Comparison of ENCODE assay signal across 15 mouse cellular contexts in genomic region chr5:30623380-30623779, GRCm38 (mm10). TPM values are rescaled to one million over a fixed set of nuclear protein-coding genes. Genes with fewer than 3 reads are reported as not detected.
A peak's percentile ranks its signal among the peaks of the same experiment; 100 is the strongest.
DNase-seq lines count a peak whose midpoint lies in the region; ATAC-seq and TF ChIP-seq lines count a peak whose summit lies in the region.
"Had no signal": no experiment of that assay in that cellular context is flagged by ENCODE, and none has a peak within 500 bp of the region (broad histone marks: within the 10 kb centered on the region; RNA-seq: fewer than 3 reads in every experiment).

No protein-coding gene starts in this region.

- WGBS in heart, embryonic 12.5 days: 75% methylated on average over 2 of the region's 2 CpGs
- 45% methylated on average over 2 of the region's 2 CpGs for WGBS in liver, postnatal 0 days (ENCODE audit: insufficient replicate concordance)
- 72% methylated on average over 2 of the region's 2 CpGs for WGBS in liver, embryonic 11.5 days
- 58% methylated on average over 2 of the region's 2 CpGs for WGBS in embryonic facial prominence, embryonic 10.5 days
- WGBS in limb, embryonic 10.5 days: 59% methylated on average over 2 of the region's 2 CpGs

- H3K9me3 ChIP-seq in heart, embryonic 12.5 days (replicated peaks): no peaks in the 10 kb centered on the region
- H3K9me3 ChIP-seq in liver, postnatal 0 days (ENCODE audit: low read length): no peaks in the 10 kb centered on the region
- no peaks in the 10 kb centered on the region for H3K9me3 ChIP-seq in liver, embryonic 11.5 days (ENCODE audit: control insufficient read depth, low read length)
- no peaks in the 10 kb centered on the region for H3K9me3 ChIP-seq in embryonic facial prominence, embryonic 10.5 days
- H3K9me3 ChIP-seq in limb, embryonic 10.5 days (replicated peaks): no peaks in the 10 kb centered on the region

- H3K4me3 ChIP-seq in heart, embryonic 12.5 days: no peak overlapping the region
- peak overlapping the region; percentile 25; the same call in 1 of the 2 replicates for H3K4me3 ChIP-seq in liver, postnatal 0 days (ENCODE audit: low read depth, low read length)
- no peak overlapping the region for H3K4me3 ChIP-seq in liver, embryonic 11.5 days (ENCODE audit: low read depth, low read length)
- H3K4me3 ChIP-seq in embryonic facial prominence, embryonic 10.5 days: peak overlapping the region; percentile 64; the same call in 1 of the 2 replicates
- H3K4me3 ChIP-seq in limb, embryonic 10.5 days: peak overlapping the region; percentile 57
- H3K4me3 ChIP-seq: myocyte had no signal

- peaks cover 50% of the 10 kb centered on the region for H3K4me1 ChIP-seq in heart, embryonic 12.5 days (replicated peaks)
- peaks cover 23% of the 10 kb centered on the region for H3K4me1 ChIP-seq in liver, postnatal 0 days (ENCODE audit: insufficient read depth)
- peaks cover 9% of the 10 kb centered on the region for H3K4me1 ChIP-seq in liver, embryonic 11.5 days (replicated peaks; ENCODE audit: control insufficient read depth, insufficient read depth, low read length)
- peaks cover 24% of the 10 kb centered on the region for H3K4me1 ChIP-seq in embryonic facial prominence, embryonic 10.5 days
- H3K4me1 ChIP-seq in limb, embryonic 10.5 days: peaks cover 18% of the 10 kb centered on the region

- H3K27ac ChIP-seq in heart, embryonic 12.5 days (ENCODE audit: poor library complexity, severe bottlenecking): no peak overlapping the region
- H3K27ac ChIP-seq in liver, postnatal 0 days (ENCODE audit: low read depth): no peak overlapping the region
- no peak overlapping the region for H3K27ac ChIP-seq in liver, embryonic 11.5 days (ENCODE audit: low read depth, low read length)
- H3K27ac ChIP-seq in embryonic facial prominence, embryonic 10.5 days (replicated peaks): 0 out of 2 replicates have a peak overlapping the region, but pooled peaks have one; percentile 78
- no peak overlapping the region for H3K27ac ChIP-seq in limb, embryonic 10.5 days

- H3K36me3 ChIP-seq in heart, embryonic 12.5 days: no peaks in the 10 kb centered on the region
- H3K36me3 ChIP-seq in liver, postnatal 0 days (replicated peaks; ENCODE audit: insufficient read depth, low read length): no peaks in the 10 kb centered on the region
- H3K36me3 ChIP-seq in liver, embryonic 11.5 days (ENCODE audit: control insufficient read depth, insufficient read depth, low read length): no peaks in the 10 kb centered on the region
- H3K36me3 ChIP-seq in embryonic facial prominence, embryonic 10.5 days (replicated peaks): no peaks in the 10 kb centered on the region
- H3K36me3 ChIP-seq in limb, embryonic 10.5 days: no peaks in the 10 kb centered on the region

- no peak overlapping the region for H3K9ac ChIP-seq in heart, embryonic 12.5 days
- H3K9ac ChIP-seq in liver, postnatal 0 days (replicated peaks): no peak overlapping the region
- H3K9ac ChIP-seq in liver, embryonic 11.5 days (ENCODE audit: low read depth, low read length): no peak overlapping the region

- no peak for DNase-seq in heart, adult 11 months
- no peak for DNase-seq in liver, postnatal 0 days
- DNase-seq in liver, embryonic 11.5 days (ENCODE audit: low spot score): no peak
- no peak for DNase-seq in embryonic facial prominence, embryonic 10.5 days (ENCODE audit: low spot score)
- no peak for DNase-seq in limb, embryonic 10.5 days (ENCODE audit: low spot score)
- no peak for DNase-seq in gastrocnemius, postnatal 36 days
- DNase-seq in cerebellum, adult 11-12 months: no peak
- DNase-seq: cerebellum, postnatal 36 days; kidney, adult 9 months; lung, adult 2 months; right cerebral cortex, postnatal 14 days; thymus, postnatal 14 days had no signal

- ATAC-seq in heart, embryonic 12.5 days (ENCODE audit: insufficient number of reproducible peaks, low FRiP score): no peak
- ATAC-seq in liver, postnatal 0 days: no peak
- no peak for ATAC-seq in liver, embryonic 11.5 days (replicated peaks; ENCODE audit: low FRiP score)

- peak overlapping the region; percentile 76; the same call in 1 of the 2 replicates for H3K4me2 ChIP-seq in heart, embryonic 12.5 days
- 0 out of 2 replicates have a peak overlapping the region, but pooled peaks have one; percentile 61 for H3K4me2 ChIP-seq in liver, postnatal 0 days (ENCODE audit: low read depth, low read length)
- H3K4me2 ChIP-seq in liver, embryonic 11.5 days: no peak overlapping the region; the same call in 1 of the 2 replicates

- TF ChIP-seq EP300 in liver, postnatal 0 days (IDR thresholded peaks at IDR 0.05; ENCODE audit: low read depth): no peak

- peaks cover 26% of the 10 kb centered on the region for H3K27me3 ChIP-seq in heart, embryonic 12.5 days (replicated peaks)
- peaks cover 30% of the 10 kb centered on the region for H3K27me3 ChIP-seq in liver, postnatal 0 days (ENCODE audit: insufficient read depth, low read length)
- H3K27me3 ChIP-seq in liver, embryonic 11.5 days (replicated peaks; ENCODE audit: control insufficient read depth, insufficient read depth, low read length): peaks cover 37% of the 10 kb centered on the region
- H3K27me3 ChIP-seq in embryonic facial prominence, embryonic 10.5 days (replicated peaks; ENCODE audit: low read depth, poor library complexity, severe bottlenecking): peaks cover 61% of the 10 kb centered on the region
- H3K27me3 ChIP-seq in limb, embryonic 10.5 days (ENCODE audit: low read depth, poor library complexity, severe bottlenecking): peaks cover 61% of the 10 kb centered on the region

- intact Hi-C loops in gastrocnemius, postnatal 36 days (cut with DNase I): no loop called here

- TF ChIP-seq CTCF in liver, postnatal 0 days (IDR thresholded peaks at IDR 0.05; ENCODE audit: low read depth): no peak

RNA-seq across cellular contexts. Expression of gene Slc35f6, which starts 24.4 kb away (rescaled TPM):
- polyA plus RNA-seq in heart, embryonic 12.5 days (2016; fragmentation: Nextera tagmentation; extraction: Ambion mirVana): 21.4 and 24.9 TPM in 2 replicates
- 13.8 and 14.2 TPM in 2 replicates for polyA plus RNA-seq in liver, postnatal 0 days (2015; fragmentation: Nextera tagmentation; extraction: Ambion mirVana)
- polyA plus RNA-seq in liver, embryonic 11.5 days (2014; fragmentation: Nextera tagmentation; extraction: Ambion mirVana): 17.6 and 18.6 TPM in 2 replicates
- polyA plus RNA-seq in embryonic facial prominence, embryonic 10.5 days (2016; fragmentation: Nextera tagmentation; extraction: Ambion mirVana): 24.3 and 24.4 TPM in 2 replicates
- 20.9 and 22.3 TPM in 2 replicates for polyA plus RNA-seq in limb, embryonic 10.5 days (2016; fragmentation: Nextera tagmentation; extraction: Ambion mirVana)
- total RNA-seq in gastrocnemius, postnatal 36 days (2021): 10 to 100 TPM; 11.3 to 12.6 TPM

RNA-seq across cellular contexts. Expression of gene Kcnk3, which starts 35.4 kb away (rescaled TPM):
- 45.1 and 46.2 TPM in 2 replicates for polyA plus RNA-seq in heart, embryonic 12.5 days (2016; fragmentation: Nextera tagmentation; extraction: Ambion mirVana)
- 0.26 and 0.46 TPM in 2 replicates for polyA plus RNA-seq in liver, postnatal 0 days (2015; fragmentation: Nextera tagmentation; extraction: Ambion mirVana)
- 0.75 and 1.6 TPM in 2 replicates for polyA plus RNA-seq in liver, embryonic 11.5 days (2014; fragmentation: Nextera tagmentation; extraction: Ambion mirVana)
- polyA plus RNA-seq in embryonic facial prominence, embryonic 10.5 days (2016; fragmentation: Nextera tagmentation; extraction: Ambion mirVana): 0.26 and 0.35 TPM in 2 replicates
- 0.36 and 0.69 TPM in 2 replicates for polyA plus RNA-seq in limb, embryonic 10.5 days (2016; fragmentation: Nextera tagmentation; extraction: Ambion mirVana)
- total RNA-seq in gastrocnemius, postnatal 36 days (2021): under 1 TPM; 0.44 to 0.46 TPM
- total RNA-seq: megakaryocyte, adult 5-6 weeks had no signal

RNA-seq across cellular contexts. Expression of gene Cenpa, which starts 43.2 kb away (rescaled TPM):
- 264 and 282 TPM in 2 replicates for polyA plus RNA-seq in heart, embryonic 12.5 days (2016; fragmentation: Nextera tagmentation; extraction: Ambion mirVana)
- polyA plus RNA-seq in liver, postnatal 0 days (2015; fragmentation: Nextera tagmentation; extraction: Ambion mirVana): 135 and 145 TPM in 2 replicates
- polyA plus RNA-seq in liver, embryonic 11.5 days (2014; fragmentation: Nextera tagmentation; extraction: Ambion mirVana): 326 and 357 TPM in 2 replicates
- 458 and 467 TPM in 2 replicates for polyA plus RNA-seq in embryonic facial prominence, embryonic 10.5 days (2016; fragmentation: Nextera tagmentation; extraction: Ambion mirVana)
- polyA plus RNA-seq in limb, embryonic 10.5 days (2016; fragmentation: Nextera tagmentation; extraction: Ambion mirVana): 508 and 523 TPM in 2 replicates
- 1 to 10 TPM; 3.2 to 3.8 TPM for total RNA-seq in gastrocnemius, postnatal 36 days (2021)

Comparison
In these comparisons a context has a peak if more than half of its experiments do, and no peak if none do; other contexts are left out.
1. H3K4me3 ChIP-seq: peak in liver, postnatal 0 days (single experiment), embryonic facial prominence, embryonic 10.5 days (single experiment) and limb, embryonic 10.5 days (single experiment); none in heart, embryonic 12.5 days (single experiment) and liver, embryonic 11.5 days (single experiment).
2. RNA of gene Kcnk3, which starts 35.4 kb away (polyA plus RNA-seq): 45.1 to 46.2 TPM in heart, embryonic 12.5 days; 0.75 to 1.6 TPM in liver, embryonic 11.5 days, 0.36 to 0.69 TPM in limb, embryonic 10.5 days, 0.26 to 0.35 TPM in embryonic facial prominence, embryonic 10.5 days and 0.26 to 0.46 TPM in liver, postnatal 0 days; every median in the first group is over 10 times any median in the second.